Mouse (Mus musculus) liver, adult 2 months (tissue): ENCODE measurements around the gene Actr5. TPM values are rescaled to one million over a fixed set of nuclear protein-coding genes. Genes with fewer than 3 reads are reported as not detected.

ENCODE experiments used
- DNase-seq: peaks from one replicate; pipeline ENCODE4 v3.0.0-alpha.2; 2011; ENCODE audit warnings: low read depth, low spot score; ENCODE audit errors: extremely low read depth
- H3K27ac ChIP-seq: fragments of 200-500 bp; replicated peaks from 2 replicates; pipeline ENCODE4 v1.5.1; 2012; ENCODE audit warnings: low read depth, mild to moderate bottlenecking, control low read depth, inconsistent platforms, low read length; ENCODE audit not compliant: insufficient read depth
- H3K27me3 ChIP-seq: fragments of 200-500 bp; 2 replicates; pipeline ENCODE4 v1.6.1; 2012; ENCODE audit warnings: mild to moderate bottlenecking, moderate library complexity, low read length, inconsistent platforms; ENCODE audit not compliant: control insufficient read depth, insufficient read depth
- H3K36me3 ChIP-seq: fragments of 200-500 bp; 2 replicates; pipeline ENCODE4 v1.6.1; 2012; ENCODE audit warnings: low read length, inconsistent platforms; ENCODE audit not compliant: control insufficient read depth, insufficient read depth
- H3K4me1 ChIP-seq: fragments of 200-500 bp; 2 replicates; pipeline ENCODE4 v1.6.1; 2011; ENCODE audit warnings: low read length; ENCODE audit not compliant: control insufficient read depth, insufficient read depth
- H3K4me3 ChIP-seq: fragments of 200-500 bp; 2 replicates; pipeline ENCODE4 v1.5.1; 2011; ENCODE audit warnings: low read depth, mild to moderate bottlenecking, control low read depth, low read length, moderate library complexity; ENCODE audit not compliant: insufficient read depth
- H3K79me2 ChIP-seq: fragments of 200-500 bp; 2 replicates; pipeline ENCODE4 v1.6.1; 2012; ENCODE audit warnings: inconsistent platforms, mild to moderate bottlenecking, low read length, moderate library complexity; ENCODE audit not compliant: control insufficient read depth, insufficient read depth
- H3K9ac ChIP-seq: fragments of 200-500 bp; 2 replicates; pipeline ENCODE4 v1.6.1; 2012; ENCODE audit warnings: low read depth, mild to moderate bottlenecking, control low read depth, inconsistent platforms, low read length
- CTCF ChIP-seq: fragments of 200-500 bp; IDR thresholded peaks from 2 replicates; pipeline ENCODE4 v1.5.1; 2011; ENCODE audit warnings: low read depth, low read length, control low read depth
- POLR2A ChIP-seq: fragments of 200-500 bp; IDR thresholded peaks from 2 replicates; pipeline ENCODE4 v1.6.1; 2011; ENCODE audit warnings: low read length, control low read depth; ENCODE audit not compliant: insufficient read depth; ENCODE audit errors: extremely low read depth
- WGBS: fragments of 180-500 bp; shearing (Covaris S2); methylation state at CpG from one replicate; pipeline ENCODE4 v1.1.7; 2018; 5-methylcytosine and 5-hydroxymethylcytosine counted together
- polyA plus RNA-seq: library from polyadenylated mRNA; depleted of rRNA; stranded (reverse); fragments of >200 nt; gene quantifications from 2 replicates; pipeline ENCODE4 v1.2.3, GENCODE M21; 2012
- total RNA-seq: library from RNA; depleted of rRNA; stranded (reverse); fragments of >200 nt; gene quantifications from 2 replicates; pipeline ENCODE4 v1.2.3, GENCODE M21; 2014

Actr5 gene
- total and polyA plus RNA-seq, 2 experiments: 4.6 to 6.3 TPM

DNA sequence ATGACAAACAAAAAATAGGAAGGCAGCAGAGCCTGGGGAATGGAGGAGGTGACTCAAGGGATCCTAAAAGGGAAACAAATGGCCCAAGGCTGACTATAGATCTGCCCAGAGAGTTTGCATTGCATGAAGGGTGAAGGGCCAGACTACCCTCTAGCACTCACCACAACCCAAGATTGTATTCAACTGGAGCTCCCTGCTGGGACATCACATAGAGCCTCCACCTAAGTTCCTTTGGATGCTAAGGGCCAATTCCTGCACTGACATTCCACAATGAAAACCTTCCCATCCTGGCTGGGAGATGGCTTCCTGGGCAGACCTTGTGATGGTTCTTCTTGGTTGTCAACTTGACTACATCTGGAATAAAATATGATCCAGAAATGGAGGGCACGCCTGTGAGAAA, 23.4 kb upstream of the Actr5 start:
- Histone ChIP-seq H3K27me3 (peaks cover 4% of the 10 kb centered on the region; the same call in 1 of the 2 replicates), H3K4me3 (no peak overlapping the region)
- 90% methylated on average over 1 of the region's 1 CpGs for WGBS

DNA sequence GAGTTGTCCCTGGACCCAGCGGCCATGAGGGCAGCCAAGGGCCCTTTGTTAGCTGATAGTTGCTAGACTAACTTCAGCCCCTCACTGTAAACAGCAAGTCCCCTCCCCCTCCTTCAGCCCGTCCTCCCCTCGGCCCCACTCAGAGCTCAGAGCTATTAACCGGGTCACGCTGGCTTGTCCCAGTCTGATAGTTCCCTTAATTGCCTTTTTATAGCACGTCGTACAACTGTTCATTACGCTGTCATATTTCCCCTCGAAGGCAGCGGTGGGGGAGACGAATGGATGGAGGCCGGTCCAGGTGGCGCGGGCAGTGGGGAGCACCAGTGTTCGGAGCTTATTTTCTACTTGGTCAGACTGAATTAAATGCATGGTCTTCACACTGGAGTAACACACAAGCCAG, 22.0 kb upstream of the Actr5 start:
- H3K9ac ChIP-seq: no peak overlapping the region
- TF ChIP-seq POLR2A (no peak), CTCF (no peak)
- DNase-seq: no peak
- H3K4me1 ChIP-seq: no peaks in the 10 kb centered on the region
- peaks cover 4% of the 10 kb centered on the region; the same call in 1 of the 2 replicates for H3K27me3 ChIP-seq
- H3K4me3 ChIP-seq: no peak overlapping the region
- no peaks in the 10 kb centered on the region for H3K36me3 ChIP-seq
- 36% methylated on average over 15 of the region's 15 CpGs for WGBS
- no peak overlapping the region for H3K27ac ChIP-seq
- H3K79me2 ChIP-seq: no peaks in the 10 kb centered on the region

More for the DNA sequence above, 23.4 kb upstream of the Actr5 start:
- H3K4me1 ChIP-seq: no peaks in the 10 kb centered on the region
- H3K27ac ChIP-seq: no peak overlapping the region
- no peak overlapping the region for H3K9ac ChIP-seq
- no peak for DNase-seq
- no peaks in the 10 kb centered on the region for H3K36me3 ChIP-seq
- TF ChIP-seq CTCF: no peak
- no peaks in the 10 kb centered on the region for H3K79me2 ChIP-seq

DNA sequence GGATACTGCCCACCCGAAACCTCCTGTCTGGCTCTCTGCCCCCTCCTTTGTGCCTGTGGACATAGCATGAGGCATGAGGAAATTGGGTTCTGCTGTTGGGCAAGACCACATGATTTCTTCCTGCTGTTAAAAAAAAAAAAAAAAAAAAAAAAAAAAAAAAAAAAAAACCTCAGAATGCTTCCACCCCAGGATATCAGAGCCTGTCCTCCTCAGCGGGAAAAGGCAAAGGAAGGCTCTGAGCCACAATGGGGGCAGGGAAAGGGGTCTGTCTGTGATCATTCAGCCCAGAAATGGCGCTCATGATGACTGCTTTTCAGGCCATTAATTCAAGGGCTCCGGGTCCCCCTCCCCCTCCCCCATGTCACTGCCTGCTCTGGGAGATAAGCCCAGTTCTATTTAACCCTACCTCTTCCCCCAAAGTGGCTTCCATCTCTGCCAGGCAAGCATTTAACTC, 18.1 kb upstream of the Actr5 start:
- Histone ChIP-seq H3K9ac (no peak overlapping the region), H3K4me3 (no peak overlapping the region), H3K4me1 (no peaks in the 10 kb centered on the region), H3K27ac (no peak overlapping the region), H3K27me3 (peaks cover 19% of the 10 kb centered on the region), H3K36me3 (no peaks in the 10 kb centered on the region), H3K79me2 (no peaks in the 10 kb centered on the region)
- 8% methylated on average over 4 of the region's 4 CpGs for WGBS
- TF ChIP-seq CTCF: no peak
- no peak for TF ChIP-seq POLR2A
- no peak for DNase-seq

DNA sequence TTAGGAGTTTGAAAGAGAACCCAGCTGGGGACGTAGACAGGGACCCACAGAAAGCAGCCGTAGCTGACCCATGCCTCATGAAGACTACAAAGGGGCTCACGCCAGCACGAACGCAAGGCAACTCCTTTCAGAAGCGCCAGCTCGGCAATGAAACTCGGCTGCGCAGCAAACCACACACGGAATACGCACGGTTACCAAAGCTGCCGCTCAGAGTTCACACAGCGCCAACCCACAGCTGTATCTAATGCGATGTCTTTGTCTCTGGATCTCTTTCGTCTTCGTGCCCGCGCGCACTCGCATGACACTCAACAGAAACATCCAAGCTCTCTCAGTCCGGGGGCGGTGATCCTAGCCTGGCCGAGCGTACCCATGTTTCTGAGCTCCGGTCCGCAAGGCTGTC, 15.0 kb upstream of the Actr5 start:
- no peak overlapping the region for H3K4me3 ChIP-seq
- DNase-seq: no peak
- no peaks in the 10 kb centered on the region for H3K79me2 ChIP-seq
- H3K9ac ChIP-seq: no peak overlapping the region
- H3K4me1 ChIP-seq: no peaks in the 10 kb centered on the region
- peaks cover 28% of the 10 kb centered on the region for H3K27me3 ChIP-seq
- no peaks in the 10 kb centered on the region for H3K36me3 ChIP-seq
- WGBS: 3% methylated on average over 27 of the region's 27 CpGs
- no peak overlapping the region for H3K27ac ChIP-seq
- no peak for TF ChIP-seq CTCF
- no peak for TF ChIP-seq POLR2A

DNA sequence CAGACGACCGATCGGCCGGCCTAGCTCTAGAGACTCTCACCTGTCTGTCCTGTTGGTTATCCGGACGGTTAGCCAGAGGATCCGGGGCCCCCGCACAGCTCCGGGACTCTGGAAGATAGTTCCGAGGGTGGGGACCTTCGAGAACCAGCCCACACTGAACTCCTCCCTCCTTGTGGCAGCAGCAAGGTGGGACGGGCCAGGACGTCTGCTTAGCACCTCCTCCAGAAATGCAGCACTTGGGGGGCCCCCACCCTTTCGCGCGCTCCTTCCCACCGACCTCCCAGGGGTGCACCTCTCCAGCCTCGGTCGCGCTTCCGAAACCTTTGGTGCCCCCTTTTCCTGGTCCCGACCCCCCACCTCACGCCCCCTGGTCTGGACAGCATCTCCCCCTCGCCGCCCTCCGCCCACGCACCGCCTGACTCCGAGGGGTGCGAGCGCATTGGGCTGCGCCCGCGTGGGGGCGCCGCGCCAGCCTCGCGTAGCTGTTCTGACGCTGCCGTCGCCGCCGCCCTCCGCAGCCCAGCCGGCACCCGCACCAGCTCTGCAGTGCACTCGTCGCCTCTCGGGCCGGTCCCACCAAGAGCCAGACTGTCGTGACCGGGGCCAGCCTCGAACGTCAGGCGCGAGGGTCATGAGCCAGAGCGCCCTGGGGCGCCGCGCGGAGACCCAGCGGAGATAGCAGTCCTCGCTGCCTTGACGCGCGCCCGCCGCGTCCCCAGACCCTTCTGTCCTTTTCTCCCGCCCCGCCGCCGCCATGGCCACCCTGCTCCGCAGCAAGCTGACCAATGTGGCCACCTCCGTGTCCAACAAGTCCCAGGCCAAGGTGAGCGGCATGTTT, 14.0 kb upstream of the Actr5 start, which contains the start of gene Slc32a1:
Slc32a1 (plus strand) TSS at position 280 of the 838 bp plus-strand sequence.
- Histone ChIP-seq H3K79me2 (no peaks in the 10 kb centered on the region), H3K36me3 (no peaks in the 10 kb centered on the region), H3K4me1 (no peaks in the 10 kb centered on the region), H3K4me3 (no peak within 1 kb of the TSS), H3K27ac (no peak within 1 kb of the TSS), H3K9ac (no peak within 1 kb of the TSS), H3K27me3 (peaks cover 31% of the 10 kb centered on the region)
- DNase-seq: no peak
- WGBS: 2% methylated on average over 73 of the region's 77 CpGs
- no peak for TF ChIP-seq POLR2A
- no peak for TF ChIP-seq CTCF

DNA sequence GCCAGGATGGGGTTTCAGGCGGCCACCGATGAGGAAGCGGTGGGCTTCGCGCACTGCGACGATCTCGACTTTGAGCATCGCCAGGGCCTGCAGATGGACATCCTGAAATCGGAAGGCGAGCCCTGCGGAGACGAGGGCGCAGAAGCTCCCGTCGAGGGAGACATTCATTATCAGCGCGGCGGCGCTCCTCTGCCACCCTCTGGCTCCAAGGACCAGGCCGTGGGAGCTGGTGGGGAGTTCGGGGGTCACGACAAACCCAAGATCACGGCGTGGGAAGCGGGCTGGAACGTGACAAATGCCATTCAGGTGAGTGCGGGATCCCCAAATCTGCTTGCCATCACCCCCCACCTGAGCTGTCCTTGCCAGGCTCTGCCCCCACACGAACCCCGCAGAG, 13.4 kb upstream of the Actr5 start:
- WGBS: 4% methylated on average over 30 of the region's 30 CpGs
- H3K27ac ChIP-seq: no peak overlapping the region
- H3K4me1 ChIP-seq: no peaks in the 10 kb centered on the region
- H3K36me3 ChIP-seq: no peaks in the 10 kb centered on the region
- H3K79me2 ChIP-seq: no peaks in the 10 kb centered on the region
- no peak for DNase-seq
- TF ChIP-seq CTCF (no peak), POLR2A (no peak)
- peaks cover 32% of the 10 kb centered on the region for H3K27me3 ChIP-seq
- H3K4me3 ChIP-seq: no peak overlapping the region
- no peak overlapping the region for H3K9ac ChIP-seq
